Mouse (Mus musculus) CH12.LX (cell line): ENCODE data around the gene Vti1a. TPM values are rescaled to one million over a fixed set of nuclear protein-coding genes. Genes with fewer than 3 reads are reported as not detected.

Experiments used
- DNase-seq: peaks from one replicate; pipeline ENCODE4 v3.0.0-alpha.2; 2013; ENCODE audit errors: extremely low read depth
- H3K27ac ChIP-seq: 2 replicates; pipeline ENCODE4 v1.5.1; 2012; ENCODE audit warnings: low read depth, mild to moderate bottlenecking, control low read depth, moderate library complexity; ENCODE audit not compliant: insufficient read depth
- H3K27me3 ChIP-seq: replicated peaks from 2 replicates; pipeline ENCODE3; 2012; ENCODE audit warnings: inconsistent platforms
- H3K36me3 ChIP-seq, 2 experiments: replicated peaks in 1 of 2; 2 replicates each; pipeline versions ENCODE3 to v1.6.1; 2012; ENCODE audit warnings: inconsistent platforms in 1 of 2, low read length in 1 of 2, mild to moderate bottlenecking in 1 of 2, mixed read lengths in 1 of 2, moderate library complexity in 1 of 2; ENCODE audit not compliant: control insufficient read depth in 1 of 2, insufficient read depth in 1 of 2
- H3K4me1 ChIP-seq, 2 experiments: 2 replicates each; pipeline ENCODE4 v1.6.1; 2012; ENCODE audit warnings: inconsistent platforms in 1 of 2, moderate library complexity in 1 of 2; ENCODE audit not compliant: insufficient read depth in 2 of 2, control insufficient read depth in 1 of 2
- H3K4me2 ChIP-seq: 2 replicates; pipeline ENCODE4 v1.6.1; 2012; ENCODE audit warnings: low read depth, mild to moderate bottlenecking, control low read depth; ENCODE audit not compliant: poor library complexity, insufficient read depth, severe bottlenecking
- H3K4me3 ChIP-seq, 3 experiments: fragments of 150-350 bp in 1 of 3; sonication (generic) in 1 of 3; replicated peaks in 1 of 3; 2 replicates each; pipeline versions ENCODE3 to v1.5.1; 2011 to 2012; ENCODE audit warnings: low read depth in 2 of 3, low read length in 2 of 3, mild to moderate bottlenecking in 2 of 3, moderate library complexity in 2 of 3, control low read depth in 1 of 3, improper control_type of control experiment in 1 of 3, inconsistent platforms in 1 of 3, mixed read lengths in 1 of 3; ENCODE audit not compliant: poor library complexity in 1 of 3
- H3K79me2 ChIP-seq: replicated peaks from 2 replicates; pipeline ENCODE4 v1.6.1; 2012; ENCODE audit warnings: mild to moderate bottlenecking, moderate library complexity; ENCODE audit not compliant: control insufficient read depth, poor library complexity, insufficient read depth, severe bottlenecking; ENCODE audit errors: extremely low read depth
- H3K9ac ChIP-seq: 2 replicates; pipeline ENCODE4 v1.6.1; 2012; ENCODE audit warnings: low read depth, mild to moderate bottlenecking, control low read depth, moderate library complexity; ENCODE audit not compliant: insufficient read depth
- H3K9me3 ChIP-seq: replicated peaks from 2 replicates; pipeline ENCODE3; 2012; ENCODE audit warnings: low read length, inconsistent platforms, mixed read lengths
- BHLHE40 ChIP-seq: IDR thresholded peaks from 2 replicates; pipeline ENCODE4 v1.6.1; 2011; ENCODE audit warnings: mild to moderate bottlenecking, low read depth, low read length, improper control_type of control experiment
- CHD1 ChIP-seq: IDR thresholded peaks from 2 replicates; pipeline ENCODE4 v1.6.1; 2012; ENCODE audit warnings: low read depth, low read length, improper control_type of control experiment, inconsistent platforms
- CHD2 ChIP-seq: IDR thresholded peaks from 2 replicates; pipeline ENCODE4 v1.6.1; 2011; ENCODE audit warnings: low read length, improper control_type of control experiment
- CTCF ChIP-seq, 2 experiments: IDR thresholded peaks in 1 of 2; conservative IDR thresholded peaks in 1 of 2; 2 replicates each; pipeline ENCODE4 v1.5.1; 2011 to 2012; ENCODE audit warnings: low read depth in 2 of 2, low read length in 2 of 2, improper control_type of control experiment in 1 of 2, inconsistent platforms in 1 of 2, mild to moderate bottlenecking in 1 of 2, moderate library complexity in 1 of 2
- E2F4 ChIP-seq: IDR thresholded peaks from 2 replicates; pipeline ENCODE4 v1.6.1; 2011; ENCODE audit warnings: low read depth, low read length, improper control_type of control experiment; ENCODE audit not compliant: insufficient replicate concordance
- ELF1 ChIP-seq: IDR thresholded peaks from 2 replicates; pipeline ENCODE4 v1.6.1; 2014; ENCODE audit warnings: low read depth, mild to moderate bottlenecking, inconsistent platforms, low read length, improper control_type of control experiment
- EP300 ChIP-seq: IDR thresholded peaks from 2 replicates; pipeline ENCODE4 v1.6.1; 2011; ENCODE audit warnings: low read length, improper control_type of control experiment
- ETS1 ChIP-seq: conservative IDR thresholded peaks from 2 replicates; pipeline ENCODE4 v1.6.1; 2012; ENCODE audit warnings: low read depth, mild to moderate bottlenecking, inconsistent platforms, low read length, improper control_type of control experiment, moderate library complexity
- GABPA ChIP-seq: IDR thresholded peaks from 2 replicates; pipeline ENCODE4 v1.6.1; 2012; ENCODE audit warnings: low read depth, low read length, improper control_type of control experiment, inconsistent platforms; ENCODE audit not compliant: insufficient replicate concordance
- HCFC1 ChIP-seq: IDR thresholded peaks from 2 replicates; pipeline ENCODE4 v1.6.1; 2012; ENCODE audit warnings: low read depth, mild to moderate bottlenecking, inconsistent platforms, low read length, improper control_type of control experiment
- IRF4 ChIP-seq: IDR thresholded peaks from 2 replicates; pipeline ENCODE4 v1.6.1; 2014; ENCODE audit warnings: low read depth, mild to moderate bottlenecking, inconsistent platforms, low read length, improper control_type of control experiment
- JUN ChIP-seq: IDR thresholded peaks from 2 replicates; pipeline ENCODE4 v1.6.1; 2011; ENCODE audit warnings: low read depth, mild to moderate bottlenecking, low read length, improper control_type of control experiment, moderate library complexity; ENCODE audit not compliant: insufficient read depth
- JUND ChIP-seq: conservative IDR thresholded peaks from 2 replicates; pipeline ENCODE4 v1.6.1; 2011; ENCODE audit warnings: low read depth, low read length, improper control_type of control experiment
- KAT2A ChIP-seq: IDR thresholded peaks from 2 replicates; pipeline ENCODE4 v1.6.1; 2012; ENCODE audit warnings: low read length, improper control_type of control experiment, inconsistent platforms; ENCODE audit not compliant: insufficient replicate concordance
- MAFK ChIP-seq: IDR thresholded peaks from 2 replicates; pipeline ENCODE4 v1.6.1; 2011; ENCODE audit warnings: low read length, improper control_type of control experiment; ENCODE audit not compliant: insufficient replicate concordance
- MAX ChIP-seq: IDR thresholded peaks from 2 replicates; pipeline ENCODE4 v1.6.1; 2011; ENCODE audit warnings: low read length, improper control_type of control experiment
- MAZ ChIP-seq: IDR thresholded peaks from 2 replicates; pipeline ENCODE4 v1.6.1; 2012; ENCODE audit warnings: low read depth, mild to moderate bottlenecking, inconsistent platforms, low read length, improper control_type of control experiment, moderate library complexity
- MEF2A ChIP-seq: IDR thresholded peaks from 2 replicates; pipeline ENCODE4 v1.6.1; 2014; ENCODE audit warnings: low read depth, mild to moderate bottlenecking, inconsistent platforms, low read length, improper control_type of control experiment, borderline replicate concordance
- MXI1 ChIP-seq: IDR thresholded peaks from 2 replicates; pipeline ENCODE4 v1.6.1; 2011; ENCODE audit warnings: mild to moderate bottlenecking, low read depth, low read length, improper control_type of control experiment
- MYC ChIP-seq: IDR thresholded peaks from 2 replicates; pipeline ENCODE4 v1.6.1; 2011; ENCODE audit warnings: low read depth, mild to moderate bottlenecking, improper control_type of control experiment, low read length
- NELFE ChIP-seq: IDR thresholded peaks from 2 replicates; pipeline ENCODE4 v1.6.1; 2011; ENCODE audit warnings: low read depth, low read length, improper control_type of control experiment
- NRF1 ChIP-seq: IDR thresholded peaks from 2 replicates; pipeline ENCODE4 v1.6.1; 2014; ENCODE audit warnings: low read depth, mild to moderate bottlenecking, inconsistent platforms, low read length, improper control_type of control experiment, moderate library complexity
- PAX5 ChIP-seq: IDR thresholded peaks from 2 replicates; pipeline ENCODE4 v1.6.1; 2012; ENCODE audit warnings: low read length, inconsistent platforms, mixed read lengths
- POLR2A ChIP-seq: IDR thresholded peaks from 2 replicates; pipeline ENCODE4 v1.6.1; 2011; ENCODE audit warnings: low read depth, mild to moderate bottlenecking, improper control_type of control experiment, low read length
- POLR2AphosphoS2 ChIP-seq: IDR thresholded peaks from 2 replicates; pipeline ENCODE4 v1.6.1; 2011; ENCODE audit warnings: low read depth, low read length, improper control_type of control experiment
- RAD21 ChIP-seq: IDR thresholded peaks from 2 replicates; pipeline ENCODE4 v1.6.1; 2011; ENCODE audit warnings: low read depth, mild to moderate bottlenecking, low read length, improper control_type of control experiment, moderate library complexity
- RCOR1 ChIP-seq: conservative IDR thresholded peaks from 2 replicates; pipeline ENCODE4 v1.6.1; 2012; ENCODE audit warnings: low read depth, mild to moderate bottlenecking, inconsistent platforms, low read length, improper control_type of control experiment
- SIN3A ChIP-seq: IDR thresholded peaks from 2 replicates; pipeline ENCODE4 v1.6.1; 2012; ENCODE audit warnings: low read length, improper control_type of control experiment, inconsistent platforms
- SMC3 ChIP-seq: IDR thresholded peaks from 2 replicates; pipeline ENCODE4 v1.6.1; 2011; ENCODE audit warnings: low read depth, low read length, improper control_type of control experiment
- TBP ChIP-seq: conservative IDR thresholded peaks from 2 replicates; pipeline ENCODE4 v1.6.1; 2011; ENCODE audit warnings: low read depth, low read length, improper control_type of control experiment
- TCF12 ChIP-seq: IDR thresholded peaks from 2 replicates; pipeline ENCODE4 v1.6.1; 2014; ENCODE audit warnings: low read depth, mild to moderate bottlenecking, inconsistent platforms, low read length, improper control_type of control experiment
- UBTF ChIP-seq: IDR thresholded peaks from 2 replicates; pipeline ENCODE4 v1.6.1; 2012; ENCODE audit warnings: low read depth, mild to moderate bottlenecking, inconsistent platforms, low read length, improper control_type of control experiment, moderate library complexity
- USF1 ChIP-seq: IDR thresholded peaks from 2 replicates; pipeline ENCODE4 v1.6.1; 2014; ENCODE audit warnings: low read depth, mild to moderate bottlenecking, inconsistent platforms, low read length, improper control_type of control experiment
- USF2 ChIP-seq: conservative IDR thresholded peaks from 2 replicates; pipeline ENCODE4 v1.6.1; 2011; ENCODE audit warnings: low read depth, low read length, improper control_type of control experiment
- ZC3H11A ChIP-seq: IDR thresholded peaks from 2 replicates; pipeline ENCODE4 v1.6.1; 2012; ENCODE audit warnings: low read depth, mild to moderate bottlenecking, inconsistent platforms, low read length, improper control_type of control experiment
- ZKSCAN1 ChIP-seq: IDR thresholded peaks from 2 replicates; pipeline ENCODE4 v1.6.1; 2012; ENCODE audit warnings: low read depth, inconsistent platforms, low read length, improper control_type of control experiment, borderline replicate concordance
- ZMIZ1 ChIP-seq: IDR thresholded peaks from 2 replicates; pipeline ENCODE4 v1.6.1; 2012; ENCODE audit warnings: low read depth, mild to moderate bottlenecking, inconsistent platforms, low read length, improper control_type of control experiment
- ZNF384 ChIP-seq: IDR thresholded peaks from 2 replicates; pipeline ENCODE4 v1.6.1; 2012; ENCODE audit warnings: low read depth, low read length, improper control_type of control experiment, inconsistent platforms
- dilution Hi-C: fragments of 300-500 bp; cut with MboI; formaldehyde crosslinking; loops from 2 replicates; pipeline ENCODE4 v1.14.3; 2020; ENCODE audit warnings: low sequenced_read_pairs; ENCODE audit not compliant: extremely low pct_unique_long_range_greater_than_20kb, extremely low pct_ligation_motif_present
- in situ Hi-C: fragments of 300-500 bp; cut with MboI; formaldehyde crosslinking; loops from 3 replicates; pipeline ENCODE4 v1.14.3; 2019; ENCODE audit warnings: low sequenced_read_pairs, low pct_ligation_motif_present, low pct_unique_long_range_greater_than_20kb, mixed read lengths
- polyA plus RNA-seq: library from polyadenylated mRNA; unstranded; fragments of >175 nt; gene quantifications from 2 replicates; pipeline ENCODE4 v1.2.1, GENCODE M21; 2012; ENCODE audit warnings: low read depth; ENCODE audit not compliant: insufficient read length
- total RNA-seq, 2 experiments: library from RNA; depleted of rRNA; stranded (reverse); fragments of 300-350 nt in 1 of 2; fragments of >200 nt in 1 of 2; gene quantifications; 2 replicates each; pipeline ENCODE4 v1.2.3; 2012 to 2014

Vti1a gene
- total and polyA plus RNA-seq, 3 experiments: 22.3 to 27.6 (median 23.5) TPM

- Histone ChIP-seq H3K27me3 (no peaks in the 10 kb centered on the region), H3K4me3 (no peak overlapping the region), H3K9ac (no peak overlapping the region), H3K79me2 (no peaks in the 10 kb centered on the region), H3K36me3 (peaks cover 0 to 14% of the 10 kb centered on the region in 2 experiments), H3K27ac (no peak overlapping the region), H3K4me2 (peak overlapping the region; percentile 19; the same call in 1 of the 2 replicates), H3K4me1 (peaks cover 23 to 56% of the 10 kb centered on the region in 2 experiments), H3K9me3 (no peaks in the 10 kb centered on the region)
- TF ChIP-seq IRF4: peak; percentile 74; the same call in 1 of the 2 replicates
- no peak for TF ChIP-seq RAD21
- no peak for TF ChIP-seq NELFE
- TF ChIP-seq SIN3A: peak; percentile 28; the same call in 1 of the 2 replicates
- TF ChIP-seq CTCF (conservative IDR thresholded peaks at IDR 0.05 in 1 of 2, IDR thresholded peaks at IDR 0.05 in 1 of 2; ENCODE audit: low read depth in 2 of 2, low read length in 2 of 2): no peak
- peak; percentile 13; the same call in 1 of the 2 replicates for TF ChIP-seq NRF1
- TF ChIP-seq MAX: peak; percentile 78
- TF ChIP-seq MAFK: peak; percentile 65
- peak; percentile 29; the same call in 1 of the 2 replicates for TF ChIP-seq JUN
- TF ChIP-seq MYC: peak; percentile 69; the same call in 1 of the 2 replicates
- TF ChIP-seq GABPA: peak; percentile 72; the same call in 1 of the 2 replicates
- TF ChIP-seq CHD2: 0 out of 2 replicates have a peak, but pooled peaks have one; percentile 42
- TF ChIP-seq USF2: peak; percentile 31; the same call in 1 of the 2 replicates
- TF ChIP-seq HCFC1: peak; percentile 63
- TF ChIP-seq ZNF384: peak; percentile 96
- TF ChIP-seq ZKSCAN1: no peak
- peak; percentile 46 for TF ChIP-seq POLR2A
- TF ChIP-seq CHD1: no peak
- peak; percentile 20; the same call in 1 of the 2 replicates for TF ChIP-seq JUND
- peak; percentile 78 for TF ChIP-seq MEF2A
- TF ChIP-seq MAZ: no peak
- TF ChIP-seq USF1: peak; percentile 62
- TF ChIP-seq PAX5: no peak
- peak; percentile 90 for TF ChIP-seq TCF12
- peak; percentile 63; the same call in 1 of the 2 replicates for TF ChIP-seq RCOR1
- peak; percentile 98 for TF ChIP-seq BHLHE40
- TF ChIP-seq SMC3: no peak; the same call in 1 of the 2 replicates
- TF ChIP-seq KAT2A: no peak
- peak; percentile 96 for TF ChIP-seq ETS1
- TF ChIP-seq ZMIZ1: no peak
- peak; percentile 50; the same call in 1 of the 2 replicates for TF ChIP-seq E2F4
- no peak for TF ChIP-seq MXI1
- 0 out of 2 replicates have a peak, but pooled peaks have one; percentile 16 for TF ChIP-seq TBP
- no peak for TF ChIP-seq UBTF
- TF ChIP-seq ELF1: peak; percentile 90
- no peak for TF ChIP-seq ZC3H11A
- no peak for TF ChIP-seq POLR2AphosphoS2
- peak; percentile 84 for TF ChIP-seq EP300
- in situ Hi-C loops (no loop called here), dilution Hi-C loops (no loop called here)
- DNase-seq: peak; percentile 96
Measured at GRCm38 (mm10) chr19:55556168-55556999, 240.3 kb downstream of the Vti1a start.
